Mouse (Mus musculus) limb, embryonic 15.5 days (tissue): Measurements from ENCODE around the gene Atp5e. TPM values are rescaled to one million over a fixed set of nuclear protein-coding genes. Genes with fewer than 3 reads are reported as not detected.

ENCODE experiments used
- polyA plus RNA-seq: library from polyadenylated mRNA; unstranded; fragments of >200 nt; fragmentation: Nextera tagmentation; extraction: Ambion mirVana; gene quantifications from 2 replicates; pipeline ENCODE4 v1.2.1, GENCODE M21; 2015

The Atp5e gene
- polyA plus RNA-seq, 1 experiment from 2014 or later: 723 TPM

Other genes starting within 250 kb of the Atp5e start
- 2,137 and 2,166 TPM in 2 replicates for gene Gnas, start 179.8 kb downstream of the Atp5e start, polyA plus RNA-seq
- gene Gm20721, start 117.4 kb downstream of the Atp5e start, polyA plus RNA-seq: 28.5 and 42.0 TPM in 2 replicates
- gene Nelfcd, start 48.3 kb downstream of the Atp5e start, polyA plus RNA-seq: 94.3 and 107 TPM in 2 replicates
- 226 and 260 TPM in 2 replicates for gene Ctsz, start 25.1 kb downstream of the Atp5e start, polyA plus RNA-seq
- 0.92 and 2.4 TPM in 2 replicates for gene Tubb1, start 13.4 kb downstream of the Atp5e start, polyA plus RNA-seq
- gene Prelid3b, start 9.0 kb upstream of the Atp5e start, polyA plus RNA-seq: 113 and 135 TPM in 2 replicates
- not detected in 2 replicates for gene Zfp831, start 179.4 kb upstream of the Atp5e start, polyA plus RNA-seq